Mouse (Mus musculus) thymus, postnatal 4 days (tissue): ENCODE data around the gene Rasl11b.

Source experiments
- DNase-seq: peaks from one replicate; pipeline ENCODE4 v3.0.0; 2021

Rasl11b gene

GRCm38 (mm10) chr5:74188886-74189285, 6.2 kb upstream of the Rasl11b start:
- DNase-seq: no peak

- no peak for DNase-seq
Observed at GRCm38 (mm10) chr5:74189484-74190160, 5.5 kb upstream of the Rasl11b start.

GRCm38 (mm10) chr5:74190161-74190491, 5.0 kb upstream of the Rasl11b start:
- DNase-seq: no peak

- no peak for DNase-seq
Observed at GRCm38 (mm10) chr5:74190911-74191310, 4.2 kb upstream of the Rasl11b start.

GRCm38 (mm10) chr5:74193008-74193407, 2.1 kb upstream of the Rasl11b start:
- no peak for DNase-seq

GRCm38 (mm10) chr5:74193626-74194025, 1.5 kb upstream of the Rasl11b start:
- no peak for DNase-seq

- peak; percentile 32 for DNase-seq
Observed at GRCm38 (mm10) chr5:74194027-74194840, 852 bp upstream of the Rasl11b start.

- DNase-seq: no peak
Observed at GRCm38 (mm10) chr5:74195614-74196306, 674 bp downstream of the Rasl11b start.

- DNase-seq: peak; percentile 67
Observed at GRCm38 (mm10) chr5:74196307-74196618, 1.2 kb downstream of the Rasl11b start.

- DNase-seq: no peak
Observed at GRCm38 (mm10) chr5:74197541-74198330, 2.6 kb downstream of the Rasl11b start.

GRCm38 (mm10) chr5:74198446-74198845, 3.4 kb downstream of the Rasl11b start:
- DNase-seq: no peak

GRCm38 (mm10) chr5:74199793-74200192, 4.7 kb downstream of the Rasl11b start:
- peak; percentile 38 for DNase-seq

- peak; percentile 61 for DNase-seq
Observed at GRCm38 (mm10) chr5:74200481-74200880, 5.4 kb downstream of the Rasl11b start.

GRCm38 (mm10) chr5:74201570-74202357, 6.7 kb downstream of the Rasl11b start:
- DNase-seq: no peak

- DNase-seq: no peak
Observed at GRCm38 (mm10) chr5:74202515-74202914, 7.4 kb downstream of the Rasl11b start.

- no peak for DNase-seq
Observed at GRCm38 (mm10) chr5:74204465-74204864, 9.4 kb downstream of the Rasl11b start.

GRCm38 (mm10) chr5:74205509-74205908, 10.4 kb downstream of the Rasl11b start:
- no peak for DNase-seq

GRCm38 (mm10) chr5:74206038-74206437, 11.0 kb downstream of the Rasl11b start:
- no peak for DNase-seq

- no peak for DNase-seq
Observed at GRCm38 (mm10) chr5:74206649-74207048, 11.6 kb downstream of the Rasl11b start.

- DNase-seq: no peak
Observed at GRCm38 (mm10) chr5:74207209-74207608, 12.1 kb downstream of the Rasl11b start.

- DNase-seq: no peak
Observed at GRCm38 (mm10) chr5:74208438-74208837, 13.4 kb downstream of the Rasl11b start.

GRCm38 (mm10) chr5:74209640-74210039, 14.6 kb downstream of the Rasl11b start:
- DNase-seq: no peak
